Mouse (Mus musculus) kidney, adult 11 months (tissue): ENCODE measurements at regions not wholly inside any gene's neighbourhood (a gene's known extent, or its start where the extent isn't known, plus 50 kb on each side); places are given as distances from the start of the nearest gene placed in this dataset.

Source experiments
- DNase-seq: peaks from one replicate; pipeline ENCODE4 v3.0.0; 2022

GRCm38 (mm10) chr1:63828174-63828844 lies 59.2 kb upstream of the 4933402D24Rik start:
- no peak for DNase-seq

GRCm38 (mm10) chr1:63820614-63821270 lies 51.7 kb upstream of the 4933402D24Rik start:
- DNase-seq = no peak

DNA sequence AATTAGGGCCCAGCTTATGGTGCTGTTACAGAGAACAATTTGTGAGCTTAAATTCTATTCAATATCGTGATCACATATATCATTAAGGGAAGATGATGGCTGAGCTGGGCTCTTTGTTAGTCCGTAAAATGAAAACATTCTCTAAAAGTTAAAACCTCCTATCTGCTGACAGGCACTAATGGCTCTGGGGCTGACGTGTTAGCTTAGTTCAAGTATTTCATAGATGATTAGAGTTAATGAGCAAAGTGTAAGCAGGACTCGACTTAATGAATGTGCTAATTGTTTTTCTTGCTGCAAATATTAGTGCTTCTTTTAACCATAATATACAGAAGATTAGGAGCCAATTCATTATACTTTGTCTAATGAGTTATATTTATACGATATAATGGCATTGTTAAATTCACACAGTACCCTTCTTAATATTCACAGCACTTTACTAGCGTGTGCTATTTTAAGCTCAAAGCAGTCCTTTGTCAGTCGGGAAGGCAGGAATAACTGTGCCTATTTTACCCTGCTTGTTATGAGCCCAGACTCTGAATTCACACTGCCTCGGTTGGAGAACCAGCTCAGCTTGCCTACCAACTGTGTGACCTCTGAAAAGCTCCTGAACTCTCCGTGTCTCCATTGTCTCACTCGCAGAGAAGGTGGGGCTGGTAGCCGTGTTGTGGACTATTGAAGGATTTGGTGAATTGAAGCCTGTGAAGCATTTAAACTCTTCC lies 50.6 kb upstream of the 4933402D24Rik start:
- DNase-seq = no peak
